Mouse (Mus musculus) CH12.LX (cell line): ENCODE results near the gene Ackr2. TPM values are rescaled to one million over a fixed set of nuclear protein-coding genes. Genes with fewer than 3 reads are reported as not detected.

Experiments
- DNase-seq: peaks from one replicate; pipeline ENCODE4 v3.0.0-alpha.2; 2013; ENCODE audit errors: extremely low read depth
- H3K27ac ChIP-seq: 2 replicates; pipeline ENCODE4 v1.5.1; 2012; ENCODE audit warnings: low read depth, mild to moderate bottlenecking, control low read depth, moderate library complexity; ENCODE audit not compliant: insufficient read depth
- H3K27me3 ChIP-seq: replicated peaks from 2 replicates; pipeline ENCODE3; 2012; ENCODE audit warnings: inconsistent platforms
- H3K36me3 ChIP-seq, 2 experiments: replicated peaks in 1 of 2; 2 replicates each; pipeline versions ENCODE3 to v1.6.1; 2012; ENCODE audit warnings: inconsistent platforms in 1 of 2, low read length in 1 of 2, mild to moderate bottlenecking in 1 of 2, mixed read lengths in 1 of 2, moderate library complexity in 1 of 2; ENCODE audit not compliant: control insufficient read depth in 1 of 2, insufficient read depth in 1 of 2
- H3K4me1 ChIP-seq, 2 experiments: 2 replicates each; pipeline ENCODE4 v1.6.1; 2012; ENCODE audit warnings: inconsistent platforms in 1 of 2, moderate library complexity in 1 of 2; ENCODE audit not compliant: insufficient read depth in 2 of 2, control insufficient read depth in 1 of 2
- H3K4me2 ChIP-seq: 2 replicates; pipeline ENCODE4 v1.6.1; 2012; ENCODE audit warnings: low read depth, mild to moderate bottlenecking, control low read depth; ENCODE audit not compliant: poor library complexity, insufficient read depth, severe bottlenecking
- H3K4me3 ChIP-seq, 3 experiments: fragments of 150-350 bp in 1 of 3; sonication (generic) in 1 of 3; replicated peaks in 1 of 3; 2 replicates each; pipeline versions ENCODE3 to v1.5.1; 2011 to 2012; ENCODE audit warnings: low read depth in 2 of 3, low read length in 2 of 3, mild to moderate bottlenecking in 2 of 3, moderate library complexity in 2 of 3, control low read depth in 1 of 3, improper control_type of control experiment in 1 of 3, inconsistent platforms in 1 of 3, mixed read lengths in 1 of 3; ENCODE audit not compliant: poor library complexity in 1 of 3
- H3K79me2 ChIP-seq: replicated peaks from 2 replicates; pipeline ENCODE4 v1.6.1; 2012; ENCODE audit warnings: mild to moderate bottlenecking, moderate library complexity; ENCODE audit not compliant: control insufficient read depth, poor library complexity, insufficient read depth, severe bottlenecking; ENCODE audit errors: extremely low read depth
- H3K9ac ChIP-seq: 2 replicates; pipeline ENCODE4 v1.6.1; 2012; ENCODE audit warnings: low read depth, mild to moderate bottlenecking, control low read depth, moderate library complexity; ENCODE audit not compliant: insufficient read depth
- H3K9me3 ChIP-seq: replicated peaks from 2 replicates; pipeline ENCODE3; 2012; ENCODE audit warnings: low read length, inconsistent platforms, mixed read lengths
- BHLHE40 ChIP-seq: IDR thresholded peaks from 2 replicates; pipeline ENCODE4 v1.6.1; 2011; ENCODE audit warnings: mild to moderate bottlenecking, low read depth, low read length, improper control_type of control experiment
- CHD1 ChIP-seq: IDR thresholded peaks from 2 replicates; pipeline ENCODE4 v1.6.1; 2012; ENCODE audit warnings: low read depth, low read length, improper control_type of control experiment, inconsistent platforms
- CTCF ChIP-seq, 2 experiments: IDR thresholded peaks in 1 of 2; conservative IDR thresholded peaks in 1 of 2; 2 replicates each; pipeline ENCODE4 v1.5.1; 2011 to 2012; ENCODE audit warnings: low read depth in 2 of 2, low read length in 2 of 2, improper control_type of control experiment in 1 of 2, inconsistent platforms in 1 of 2, mild to moderate bottlenecking in 1 of 2, moderate library complexity in 1 of 2
- E2F4 ChIP-seq: IDR thresholded peaks from 2 replicates; pipeline ENCODE4 v1.6.1; 2011; ENCODE audit warnings: low read depth, low read length, improper control_type of control experiment; ENCODE audit not compliant: insufficient replicate concordance
- ELF1 ChIP-seq: IDR thresholded peaks from 2 replicates; pipeline ENCODE4 v1.6.1; 2014; ENCODE audit warnings: low read depth, mild to moderate bottlenecking, inconsistent platforms, low read length, improper control_type of control experiment
- ETS1 ChIP-seq: conservative IDR thresholded peaks from 2 replicates; pipeline ENCODE4 v1.6.1; 2012; ENCODE audit warnings: low read depth, mild to moderate bottlenecking, inconsistent platforms, low read length, improper control_type of control experiment, moderate library complexity
- GABPA ChIP-seq: IDR thresholded peaks from 2 replicates; pipeline ENCODE4 v1.6.1; 2012; ENCODE audit warnings: low read depth, low read length, improper control_type of control experiment, inconsistent platforms; ENCODE audit not compliant: insufficient replicate concordance
- HCFC1 ChIP-seq: IDR thresholded peaks from 2 replicates; pipeline ENCODE4 v1.6.1; 2012; ENCODE audit warnings: low read depth, mild to moderate bottlenecking, inconsistent platforms, low read length, improper control_type of control experiment
- IRF4 ChIP-seq: IDR thresholded peaks from 2 replicates; pipeline ENCODE4 v1.6.1; 2014; ENCODE audit warnings: low read depth, mild to moderate bottlenecking, inconsistent platforms, low read length, improper control_type of control experiment
- KAT2A ChIP-seq: IDR thresholded peaks from 2 replicates; pipeline ENCODE4 v1.6.1; 2012; ENCODE audit warnings: low read length, improper control_type of control experiment, inconsistent platforms; ENCODE audit not compliant: insufficient replicate concordance
- MAX ChIP-seq: IDR thresholded peaks from 2 replicates; pipeline ENCODE4 v1.6.1; 2011; ENCODE audit warnings: low read length, improper control_type of control experiment
- MAZ ChIP-seq: IDR thresholded peaks from 2 replicates; pipeline ENCODE4 v1.6.1; 2012; ENCODE audit warnings: low read depth, mild to moderate bottlenecking, inconsistent platforms, low read length, improper control_type of control experiment, moderate library complexity
- MEF2A ChIP-seq: IDR thresholded peaks from 2 replicates; pipeline ENCODE4 v1.6.1; 2014; ENCODE audit warnings: low read depth, mild to moderate bottlenecking, inconsistent platforms, low read length, improper control_type of control experiment, borderline replicate concordance
- MXI1 ChIP-seq: IDR thresholded peaks from 2 replicates; pipeline ENCODE4 v1.6.1; 2011; ENCODE audit warnings: mild to moderate bottlenecking, low read depth, low read length, improper control_type of control experiment
- NELFE ChIP-seq: IDR thresholded peaks from 2 replicates; pipeline ENCODE4 v1.6.1; 2011; ENCODE audit warnings: low read depth, low read length, improper control_type of control experiment
- NRF1 ChIP-seq: IDR thresholded peaks from 2 replicates; pipeline ENCODE4 v1.6.1; 2014; ENCODE audit warnings: low read depth, mild to moderate bottlenecking, inconsistent platforms, low read length, improper control_type of control experiment, moderate library complexity
- POLR2AphosphoS2 ChIP-seq: IDR thresholded peaks from 2 replicates; pipeline ENCODE4 v1.6.1; 2011; ENCODE audit warnings: low read depth, low read length, improper control_type of control experiment
- SIN3A ChIP-seq: IDR thresholded peaks from 2 replicates; pipeline ENCODE4 v1.6.1; 2012; ENCODE audit warnings: low read length, improper control_type of control experiment, inconsistent platforms
- TCF12 ChIP-seq: IDR thresholded peaks from 2 replicates; pipeline ENCODE4 v1.6.1; 2014; ENCODE audit warnings: low read depth, mild to moderate bottlenecking, inconsistent platforms, low read length, improper control_type of control experiment
- UBTF ChIP-seq: IDR thresholded peaks from 2 replicates; pipeline ENCODE4 v1.6.1; 2012; ENCODE audit warnings: low read depth, mild to moderate bottlenecking, inconsistent platforms, low read length, improper control_type of control experiment, moderate library complexity
- USF1 ChIP-seq: IDR thresholded peaks from 2 replicates; pipeline ENCODE4 v1.6.1; 2014; ENCODE audit warnings: low read depth, mild to moderate bottlenecking, inconsistent platforms, low read length, improper control_type of control experiment
- ZC3H11A ChIP-seq: IDR thresholded peaks from 2 replicates; pipeline ENCODE4 v1.6.1; 2012; ENCODE audit warnings: low read depth, mild to moderate bottlenecking, inconsistent platforms, low read length, improper control_type of control experiment
- ZMIZ1 ChIP-seq: IDR thresholded peaks from 2 replicates; pipeline ENCODE4 v1.6.1; 2012; ENCODE audit warnings: low read depth, mild to moderate bottlenecking, inconsistent platforms, low read length, improper control_type of control experiment
- dilution Hi-C: fragments of 300-500 bp; cut with MboI; formaldehyde crosslinking; loops from 2 replicates; pipeline ENCODE4 v1.14.3; 2020; ENCODE audit warnings: low sequenced_read_pairs; ENCODE audit not compliant: extremely low pct_unique_long_range_greater_than_20kb, extremely low pct_ligation_motif_present
- in situ Hi-C: fragments of 300-500 bp; cut with MboI; formaldehyde crosslinking; loops from 3 replicates; pipeline ENCODE4 v1.14.3; 2019; ENCODE audit warnings: low sequenced_read_pairs, low pct_ligation_motif_present, low pct_unique_long_range_greater_than_20kb, mixed read lengths
- polyA plus RNA-seq: library from polyadenylated mRNA; unstranded; fragments of >175 nt; gene quantifications from 2 replicates; pipeline ENCODE4 v1.2.1, GENCODE M21; 2012; ENCODE audit warnings: low read depth; ENCODE audit not compliant: insufficient read length
- total RNA-seq, 2 experiments: library from RNA; depleted of rRNA; stranded (reverse); fragments of 300-350 nt in 1 of 2; fragments of >200 nt in 1 of 2; gene quantifications; 2 replicates each; pipeline ENCODE4 v1.2.3; 2012 to 2014

Ackr2 gene
- total and polyA plus RNA-seq, 3 experiments, result 2.9 to 13.9 (median 9.8) TPM

GRCm38 (mm10) chr9:121926634-121927405 lies 28.7 kb downstream of the Ackr2 start (continued):
- TF ChIP-seq UBTF, result no peak
- TF ChIP-seq MAZ, result no peak
- no peak for TF ChIP-seq NELFE
- TF ChIP-seq GABPA, result no peak
- TF ChIP-seq CTCF (conservative IDR thresholded peaks at IDR 0.05 in 1 of 2, IDR thresholded peaks at IDR 0.05 in 1 of 2; ENCODE audit: low read depth in 2 of 2, low read length in 2 of 2), result no peak
- peak; percentile 84 for TF ChIP-seq TCF12
- TF ChIP-seq ETS1, result peak; percentile 85
- no peak; the same call in 1 of the 2 replicates for TF ChIP-seq MEF2A
- 0 out of 2 replicates have a peak, but pooled peaks have one; percentile 6 for TF ChIP-seq NRF1
- TF ChIP-seq HCFC1, result no peak
- TF ChIP-seq MXI1, result no peak; the same call in 1 of the 2 replicates

DNA sequence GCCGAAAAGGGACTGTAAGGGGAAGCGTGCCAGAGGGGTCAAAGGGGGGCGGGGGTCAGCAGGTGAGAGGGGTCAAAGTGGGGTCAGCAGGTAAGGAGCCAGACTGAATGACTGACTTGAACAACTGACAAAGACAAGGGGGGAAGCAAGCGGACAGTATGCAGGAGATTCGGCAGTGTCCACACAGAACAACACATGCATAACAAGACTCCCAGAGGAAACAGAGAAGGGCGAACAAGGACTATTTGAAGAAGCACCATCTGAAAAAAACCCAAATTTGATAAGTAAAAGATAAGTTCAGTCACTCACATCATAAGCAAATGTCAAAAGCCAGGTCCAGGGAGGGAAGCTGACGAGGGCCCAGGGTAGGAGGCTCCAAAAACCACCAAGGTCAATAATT lies 29.6 kb downstream of the Ackr2 start:
- no peaks in the 10 kb centered on the region for H3K36me3 ChIP-seq
- H3K27ac ChIP-seq, result peak overlapping the region; percentile 83
- in situ Hi-C loops (no loop called here), dilution Hi-C loops (no loop called here)
- H3K4me2 ChIP-seq, result peak overlapping the region; percentile 68
- H3K79me2 ChIP-seq, result no peaks in the 10 kb centered on the region
- no peak overlapping the region for H3K9ac ChIP-seq
- no peak for DNase-seq
- peaks cover 34 to 60% of the 10 kb centered on the region in 2 experiments for H3K4me1 ChIP-seq
- H3K4me3 ChIP-seq, result no peak overlapping the region
- H3K9me3 ChIP-seq, result peaks cover 10% of the 10 kb centered on the region
- TF ChIP-seq MAZ (no peak), NRF1 (no peak), ELF1 (no peak), CTCF (conservative IDR thresholded peaks at IDR 0.05 in 1 of 2, IDR thresholded peaks at IDR 0.05 in 1 of 2; ENCODE audit: low read depth in 2 of 2, low read length in 2 of 2) (no peak), MAX (no peak), IRF4 (no peak), ZC3H11A (no peak), SIN3A (no peak), POLR2AphosphoS2 (no peak), ZMIZ1 (no peak), BHLHE40 (no peak), TCF12 (no peak), E2F4 (no peak), CHD1 (no peak), KAT2A (no peak), USF1 (no peak), UBTF (no peak)
- peaks cover 9% of the 10 kb centered on the region for H3K27me3 ChIP-seq
